Mouse (Mus musculus): ENCODE results near the gene Anxa11. TPM values are rescaled to one million over a fixed set of nuclear protein-coding genes. Genes with fewer than 3 reads are reported as not detected.

Anxa11 gene
- polyA plus RNA-seq, 1 experiment from 2014 or later = 20.9 TPM

- ATAC-seq (ENCODE audit: insufficient number of reproducible peaks, low FRiP score, low TSS enrichment, low read depth) = no peak
- H3K9ac ChIP-seq = no peak overlapping the region
- H3K4me3 ChIP-seq = no peak overlapping the region
- H3K4me1 ChIP-seq = 0 out of 2 replicates have a peak, but pooled peaks cover 4% of the 10 kb centered on the region
- no peak overlapping the region for H3K27ac ChIP-seq
- no peaks in the 10 kb centered on the region for H3K27me3 ChIP-seq
- no peaks in the 10 kb centered on the region for H3K9me3 ChIP-seq
- H3K36me3 ChIP-seq = no peaks in the 10 kb centered on the region
- no peak overlapping the region for H3K4me2 ChIP-seq
These were observed 27.8 kb upstream of the Anxa11 start for GRCm38 (mm10) chr14:25814140-25814539.

- H3K27ac ChIP-seq = no peak overlapping the region
- ATAC-seq (ENCODE audit: insufficient number of reproducible peaks, low FRiP score, low TSS enrichment, low read depth) = no peak
These were observed 25.5 kb upstream of the Anxa11 start for GRCm38 (mm10) chr14:25816416-25816815.

GRCm38 (mm10) chr14:25822584-25822983 is 19.4 kb upstream of the Anxa11 start:
- Histone ChIP-seq H3K36me3 (no peaks in the 10 kb centered on the region), H3K27me3 (no peaks in the 10 kb centered on the region; the same call in 1 of the 2 replicates), H3K4me2 (no peak overlapping the region), H3K4me1 (no peaks in the 10 kb centered on the region), H3K4me3 (no peak overlapping the region), H3K9ac (no peak overlapping the region), H3K27ac (no peak overlapping the region), H3K9me3 (no peaks in the 10 kb centered on the region)
- no peak for ATAC-seq (ENCODE audit: insufficient number of reproducible peaks, low FRiP score, low TSS enrichment, low read depth)
- 71% methylated on average over 1 of the region's 1 CpGs for WGBS

More at GRCm38 (mm10) chr14:25816416-25816815, 25.5 kb upstream of the Anxa11 start:
- Histone ChIP-seq H3K9me3 (no peaks in the 10 kb centered on the region), H3K9ac (no peak overlapping the region), H3K4me2 (no peak overlapping the region), H3K4me1 (0 out of 2 replicates have a peak, but pooled peaks cover 4% of the 10 kb centered on the region), H3K4me3 (no peak overlapping the region), H3K27me3 (no peaks in the 10 kb centered on the region), H3K36me3 (no peaks in the 10 kb centered on the region)
- 8% methylated on average over 9 of the region's 9 CpGs for WGBS

GRCm38 (mm10) chr14:25824995-25825394 is 17.0 kb upstream of the Anxa11 start:
- no peak overlapping the region for H3K4me3 ChIP-seq
- H3K9me3 ChIP-seq = no peaks in the 10 kb centered on the region
- H3K27ac ChIP-seq = no peak overlapping the region
- ATAC-seq (ENCODE audit: insufficient number of reproducible peaks, low FRiP score, low TSS enrichment, low read depth) = no peak
- H3K4me2 ChIP-seq = no peak overlapping the region
- H3K27me3 ChIP-seq = no peaks in the 10 kb centered on the region; the same call in 1 of the 2 replicates
- no peak overlapping the region for H3K9ac ChIP-seq
- no peaks in the 10 kb centered on the region for H3K36me3 ChIP-seq
- WGBS = 58% methylated on average over 5 of the region's 5 CpGs
- H3K4me1 ChIP-seq = no peaks in the 10 kb centered on the region

- Histone ChIP-seq H3K4me2 (no peak overlapping the region), H3K4me3 (no peak overlapping the region), H3K9me3 (no peaks in the 10 kb centered on the region), H3K4me1 (no peaks in the 10 kb centered on the region), H3K36me3 (no peaks in the 10 kb centered on the region), H3K27me3 (no peaks in the 10 kb centered on the region; the same call in 1 of the 2 replicates), H3K27ac (no peak overlapping the region), H3K9ac (no peak overlapping the region)
- no peak for ATAC-seq (ENCODE audit: insufficient number of reproducible peaks, low FRiP score, low TSS enrichment, low read depth)
- WGBS = 75% methylated on average over 11 of the region's 11 CpGs
These were observed 15.9 kb upstream of the Anxa11 start for GRCm38 (mm10) chr14:25825880-25826626.

- ATAC-seq (ENCODE audit: insufficient number of reproducible peaks, low FRiP score, low TSS enrichment, low read depth) = no peak
- no peak overlapping the region for H3K4me2 ChIP-seq
- no peaks in the 10 kb centered on the region for H3K4me1 ChIP-seq
- no peaks in the 10 kb centered on the region for H3K36me3 ChIP-seq
- WGBS = 90% methylated on average over 2 of the region's 2 CpGs
- H3K4me3 ChIP-seq = no peak overlapping the region
- H3K27me3 ChIP-seq = no peaks in the 10 kb centered on the region; the same call in 1 of the 2 replicates
- H3K9me3 ChIP-seq = no peaks in the 10 kb centered on the region
- no peak overlapping the region for H3K27ac ChIP-seq
- no peak overlapping the region for H3K9ac ChIP-seq
These were observed 15.1 kb upstream of the Anxa11 start for GRCm38 (mm10) chr14:25826866-25827265.

- H3K4me2 ChIP-seq = no peak overlapping the region
- no peak overlapping the region for H3K4me3 ChIP-seq
- H3K9me3 ChIP-seq = no peaks in the 10 kb centered on the region
- H3K27ac ChIP-seq = no peak overlapping the region
- H3K4me1 ChIP-seq = peaks cover 3% of the 10 kb centered on the region; the same call in 1 of the 2 replicates
- ATAC-seq (ENCODE audit: insufficient number of reproducible peaks, low FRiP score, low TSS enrichment, low read depth) = no peak
- no peaks in the 10 kb centered on the region for H3K36me3 ChIP-seq
- H3K27me3 ChIP-seq = no peaks in the 10 kb centered on the region; the same call in 1 of the 2 replicates
- WGBS = 84% methylated on average over 1 of the region's 1 CpGs
- no peak overlapping the region for H3K9ac ChIP-seq
These were observed 10.6 kb upstream of the Anxa11 start for GRCm38 (mm10) chr14:25831332-25831731.

- Histone ChIP-seq H3K27ac (no peak overlapping the region), H3K4me3 (no peak overlapping the region), H3K4me2 (no peak overlapping the region), H3K9ac (no peak overlapping the region), H3K9me3 (no peaks in the 10 kb centered on the region), H3K36me3 (no peaks in the 10 kb centered on the region), H3K27me3 (no peaks in the 10 kb centered on the region; the same call in 1 of the 2 replicates), H3K4me1 (peaks cover 3% of the 10 kb centered on the region; the same call in 1 of the 2 replicates)
- peak; percentile 71; the same call in 1 of the 2 replicates for ATAC-seq (ENCODE audit: insufficient number of reproducible peaks, low FRiP score, low TSS enrichment, low read depth)
- 9% methylated on average over 14 of the region's 14 CpGs for WGBS
These were observed 9.7 kb upstream of the Anxa11 start for GRCm38 (mm10) chr14:25832301-25832700.

- H3K27ac ChIP-seq = no peak overlapping the region
These were observed 3.5 kb upstream of the Anxa11 start for GRCm38 (mm10) chr14:25838411-25838810.

GRCm38 (mm10) chr14:25839791-25840190 is 2.2 kb upstream of the Anxa11 start:
- no peak overlapping the region for H3K27ac ChIP-seq
- H3K36me3 ChIP-seq = no peaks in the 10 kb centered on the region
- H3K4me3 ChIP-seq = no peak overlapping the region
- peaks cover 13% of the 10 kb centered on the region for H3K4me1 ChIP-seq
- no peak overlapping the region for H3K9ac ChIP-seq
- ATAC-seq (ENCODE audit: insufficient number of reproducible peaks, low FRiP score, low TSS enrichment, low read depth) = no peak
- no peaks in the 10 kb centered on the region for H3K9me3 ChIP-seq
- 65% methylated on average over 7 of the region's 7 CpGs for WGBS
- H3K4me2 ChIP-seq = no peak overlapping the region
- H3K27me3 ChIP-seq = peaks cover 13% of the 10 kb centered on the region; the same call in 1 of the 2 replicates

More at GRCm38 (mm10) chr14:25838411-25838810, 3.5 kb upstream of the Anxa11 start:
- Histone ChIP-seq H3K4me2 (no peak overlapping the region), H3K4me3 (no peak overlapping the region), H3K4me1 (peaks cover 13% of the 10 kb centered on the region), H3K36me3 (no peaks in the 10 kb centered on the region), H3K9me3 (no peaks in the 10 kb centered on the region), H3K27me3 (peaks cover 13% of the 10 kb centered on the region; the same call in 1 of the 2 replicates), H3K9ac (no peak overlapping the region)
- no peak for ATAC-seq (ENCODE audit: insufficient number of reproducible peaks, low FRiP score, low TSS enrichment, low read depth)
- WGBS = 67% methylated on average over 8 of the region's 8 CpGs

- Histone ChIP-seq H3K9me3 (no peaks in the 10 kb centered on the region), H3K36me3 (no peaks in the 10 kb centered on the region), H3K9ac (no peak overlapping the region), H3K4me1 (peaks cover 13% of the 10 kb centered on the region), H3K27me3 (peaks cover 13% of the 10 kb centered on the region; the same call in 1 of the 2 replicates), H3K4me2 (no peak overlapping the region), H3K4me3 (no peak overlapping the region), H3K27ac (no peak overlapping the region)
- WGBS = 18% methylated on average over 7 of the region's 7 CpGs
- ATAC-seq (ENCODE audit: insufficient number of reproducible peaks, low FRiP score, low TSS enrichment, low read depth) = no peak
These were observed 995 bp upstream of the Anxa11 start for GRCm38 (mm10) chr14:25840961-25841360.

GRCm38 (mm10) chr14:25841579-25841978 is 377 bp upstream of the Anxa11 start:
- no peak overlapping the region for H3K9ac ChIP-seq
- WGBS = 1% methylated on average over 4 of the region's 4 CpGs
- no peak for ATAC-seq (ENCODE audit: insufficient number of reproducible peaks, low FRiP score, low TSS enrichment, low read depth)

More at GRCm38 (mm10) chr14:25841579-25841978, 377 bp upstream of the Anxa11 start:
- Histone ChIP-seq H3K36me3 (no peaks in the 10 kb centered on the region), H3K4me3 (peak overlapping the region; percentile 67), H3K4me1 (peaks cover 13% of the 10 kb centered on the region), H3K27me3 (peaks cover 15% of the 10 kb centered on the region; the same call in 1 of the 2 replicates), H3K27ac (no peak overlapping the region), H3K9me3 (no peaks in the 10 kb centered on the region), H3K4me2 (peak overlapping the region; percentile 91)
